Mouse (Mus musculus): ENCODE measurements around the gene Lbr.

The Lbr gene

GRCm38 (mm10) chr1:181776541-181776940 lies 66.3 kb downstream of the Lbr start:
- DNase-seq (ENCODE audit: low spot score): no peak

GRCm38 (mm10) chr1:181771871-181772270 lies 71.0 kb downstream of the Lbr start:
- DNase-seq (ENCODE audit: low spot score): no peak

GRCm38 (mm10) chr1:181769392-181769791 lies 73.5 kb downstream of the Lbr start:
- no peak for DNase-seq (ENCODE audit: low spot score)

All from left cerebral cortex, adult 11 months (tissue).